Mouse (Mus musculus): Measurements from ENCODE around the gene Clint1. TPM values are rescaled to one million over a fixed set of nuclear protein-coding genes. Genes with fewer than 3 reads are reported as not detected.
A peak's percentile ranks its signal among the peaks of the same experiment; 100 is the strongest.

Clint1 gene
- polyA plus RNA-seq, 1 experiment from 2014 or later = 72.7 TPM

GRCm38 (mm10) chr11:45847548-45847947 lies 4.3 kb upstream of the Clint1 start:
- Histone ChIP-seq H3K27ac (ENCODE audit: low read depth) (no peak overlapping the region), H3K27me3 (ENCODE audit: insufficient read depth, low read length) (no peaks in the 10 kb centered on the region), H3K36me3 (ENCODE audit: insufficient read depth) (no peaks in the 10 kb centered on the region), H3K9ac (no peak overlapping the region), H3K4me3 (ENCODE audit: low read depth, low read length) (no peak overlapping the region), H3K4me1 (ENCODE audit: insufficient read depth) (no peaks in the 10 kb centered on the region), H3K4me2 (no peak overlapping the region), H3K9me3 (ENCODE audit: low read depth, low read length) (no peaks in the 10 kb centered on the region)
- 73% methylated on average over 7 of the region's 7 CpGs for WGBS
- TF ChIP-seq CTCF (IDR thresholded peaks at IDR 0.05; ENCODE audit: low read depth) = no peak
- no peak for ATAC-seq (ENCODE audit: insufficient read depth)
- no peak for DNase-seq

- Histone ChIP-seq H3K4me2 (no peak overlapping the region), H3K27me3 (ENCODE audit: insufficient read depth, low read length) (no peaks in the 10 kb centered on the region), H3K27ac (ENCODE audit: low read depth) (no peak overlapping the region), H3K9me3 (ENCODE audit: low read depth, low read length) (no peaks in the 10 kb centered on the region), H3K4me1 (ENCODE audit: insufficient read depth) (no peaks in the 10 kb centered on the region), H3K9ac (no peak overlapping the region), H3K36me3 (ENCODE audit: insufficient read depth) (no peaks in the 10 kb centered on the region), H3K4me3 (ENCODE audit: low read depth, low read length) (no peak overlapping the region)
- 85% methylated on average over 12 of the region's 12 CpGs for WGBS
- TF ChIP-seq CTCF (IDR thresholded peaks at IDR 0.05; ENCODE audit: low read depth) = no peak
- DNase-seq (no peak), ATAC-seq (ENCODE audit: insufficient read depth) (no peak)
Observed at GRCm38 (mm10) chr11:45848253-45848652, 3.6 kb upstream of the Clint1 start.

DNA sequence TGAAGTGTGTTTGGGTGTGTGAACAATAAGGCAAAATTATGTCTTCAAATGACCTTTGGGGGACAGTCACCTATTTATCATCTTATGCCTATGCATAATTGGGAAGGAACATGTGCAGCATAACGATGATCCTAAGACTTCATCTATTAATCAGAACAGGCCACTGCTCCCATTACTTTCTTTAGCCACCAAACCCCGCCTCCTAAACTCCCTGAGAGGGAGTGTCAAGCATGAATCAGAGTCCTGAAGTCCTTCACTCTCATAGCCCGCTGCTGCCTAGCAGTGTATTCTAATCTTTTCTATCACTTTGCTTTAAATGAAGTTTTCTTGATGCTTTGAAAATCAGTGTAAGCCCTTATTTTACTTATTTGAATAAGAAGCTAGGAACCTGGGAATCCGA lies 2.6 kb upstream of the Clint1 start:
- 0 out of 2 replicates have a peak, but pooled peaks cover 3% of the 10 kb centered on the region for H3K4me1 ChIP-seq (ENCODE audit: insufficient read depth)
- no peak overlapping the region for H3K4me3 ChIP-seq (ENCODE audit: low read depth, low read length)
- no peak for TF ChIP-seq CTCF (IDR thresholded peaks at IDR 0.05; ENCODE audit: low read depth)
- H3K4me2 ChIP-seq = no peak overlapping the region
- H3K36me3 ChIP-seq (ENCODE audit: insufficient read depth) = peaks cover 4% of the 10 kb centered on the region; the same call in 1 of the 2 replicates
- H3K9me3 ChIP-seq (ENCODE audit: low read depth, low read length) = no peaks in the 10 kb centered on the region
- no peak overlapping the region for H3K9ac ChIP-seq
- no peak for DNase-seq
- ATAC-seq (ENCODE audit: insufficient read depth) = no peak
- 75% methylated on average over 4 of the region's 4 CpGs for WGBS
- H3K27me3 ChIP-seq (ENCODE audit: insufficient read depth, low read length) = no peaks in the 10 kb centered on the region
- H3K27ac ChIP-seq (ENCODE audit: low read depth) = no peak overlapping the region

GRCm38 (mm10) chr11:45849859-45850258 lies 2.0 kb upstream of the Clint1 start:
- no peaks in the 10 kb centered on the region for H3K9me3 ChIP-seq (ENCODE audit: low read depth, low read length)
- no peaks in the 10 kb centered on the region for H3K27me3 ChIP-seq (ENCODE audit: insufficient read depth, low read length)
- H3K4me3 ChIP-seq (ENCODE audit: low read depth, low read length) = no peak overlapping the region
- no peak for ATAC-seq (ENCODE audit: insufficient read depth)
- H3K36me3 ChIP-seq (ENCODE audit: insufficient read depth) = peaks cover 10% of the 10 kb centered on the region; the same call in 1 of the 2 replicates
- no peak for TF ChIP-seq CTCF (IDR thresholded peaks at IDR 0.05; ENCODE audit: low read depth)
- H3K4me1 ChIP-seq (ENCODE audit: insufficient read depth) = peaks cover 3% of the 10 kb centered on the region; the same call in 1 of the 2 replicates
- 35% methylated on average over 3 of the region's 3 CpGs for WGBS
- H3K27ac ChIP-seq (ENCODE audit: low read depth) = no peak overlapping the region
- DNase-seq = no peak
- no peak overlapping the region for H3K4me2 ChIP-seq
- no peak overlapping the region for H3K9ac ChIP-seq

GRCm38 (mm10) chr11:45850317-45850716 lies 1.5 kb upstream of the Clint1 start:
- Histone ChIP-seq H3K27me3 (ENCODE audit: insufficient read depth, low read length) (no peaks in the 10 kb centered on the region), H3K27ac (ENCODE audit: low read depth) (no peak overlapping the region), H3K36me3 (ENCODE audit: insufficient read depth) (peaks cover 11% of the 10 kb centered on the region; the same call in 1 of the 2 replicates), H3K4me2 (no peak overlapping the region), H3K9ac (no peak overlapping the region), H3K9me3 (ENCODE audit: low read depth, low read length) (no peaks in the 10 kb centered on the region), H3K4me3 (ENCODE audit: low read depth, low read length) (no peak overlapping the region), H3K4me1 (ENCODE audit: insufficient read depth) (peaks cover 3% of the 10 kb centered on the region; the same call in 1 of the 2 replicates)
- DNase-seq (no peak), ATAC-seq (ENCODE audit: insufficient read depth) (no peak)
- no peak for TF ChIP-seq CTCF (IDR thresholded peaks at IDR 0.05; ENCODE audit: low read depth)
- 38% methylated on average over 3 of the region's 3 CpGs for WGBS

DNA sequence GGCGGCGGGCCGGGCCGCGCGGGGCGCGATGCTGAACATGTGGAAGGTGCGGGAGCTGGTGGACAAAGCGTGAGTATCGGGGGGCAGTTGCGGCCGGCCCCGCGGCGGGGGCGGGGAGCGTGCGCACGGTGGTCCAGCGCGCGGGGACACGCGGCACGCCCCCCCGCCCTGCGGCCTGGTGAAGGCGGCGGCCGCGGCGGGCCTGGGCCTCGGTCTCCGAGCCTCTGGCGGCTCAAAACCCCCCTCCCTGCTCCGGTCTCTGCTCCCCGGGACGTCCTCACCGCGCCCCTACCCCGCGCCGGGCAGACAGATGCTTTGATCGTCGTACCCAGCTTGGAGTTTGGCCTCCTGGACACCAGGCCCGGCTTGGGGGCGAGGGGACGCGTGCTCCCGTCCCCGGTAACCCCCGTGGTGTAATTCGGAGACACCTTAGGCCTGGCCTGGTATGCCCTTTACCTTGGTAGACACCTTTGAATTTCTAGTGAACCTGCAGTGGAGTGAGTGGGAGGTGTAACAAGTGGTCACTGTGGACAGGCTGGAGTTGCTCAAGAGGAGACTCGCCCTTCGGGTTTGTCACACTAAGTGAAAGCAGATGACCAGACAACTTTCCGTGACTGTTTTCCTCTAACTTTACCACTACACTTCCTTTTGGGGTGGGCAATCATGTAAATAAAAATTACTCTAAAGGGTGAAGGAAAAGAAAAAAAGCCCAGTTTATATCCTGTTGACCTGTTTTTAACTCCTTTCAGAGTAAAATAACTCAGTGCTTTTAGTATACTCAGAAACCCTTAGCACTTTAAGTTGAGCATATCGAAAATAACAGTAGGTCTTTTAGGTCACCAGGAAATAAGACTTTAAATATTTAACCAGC lies 508 bp downstream of the Clint1 start:
- DNase-seq (peak; percentile 38), ATAC-seq (ENCODE audit: insufficient read depth) (peak; percentile 78)
- WGBS = under 1% methylated on average over 40 of the region's 58 CpGs

DNA sequence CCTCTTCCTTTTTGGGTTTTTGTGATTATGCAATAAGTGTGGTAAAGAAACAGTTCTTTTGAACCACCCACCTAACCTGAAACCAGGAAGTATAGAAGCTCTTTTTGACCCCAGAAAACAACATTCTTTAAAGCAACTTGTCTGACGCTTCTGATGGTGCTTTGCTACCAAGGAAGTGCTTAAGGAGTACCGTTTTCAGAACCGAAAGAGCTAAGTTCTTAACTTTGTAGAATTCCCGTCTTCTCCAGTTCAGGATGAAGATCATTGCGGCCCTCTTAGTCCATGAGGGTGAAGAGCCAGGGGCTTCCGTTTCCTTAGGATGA lies 1.1 kb downstream of the Clint1 start:
- peaks cover 3% of the 10 kb centered on the region; the same call in 1 of the 2 replicates for H3K4me1 ChIP-seq (ENCODE audit: insufficient read depth)
- ATAC-seq (ENCODE audit: insufficient read depth) = no peak
- DNase-seq = peak; percentile 21
- no peaks in the 10 kb centered on the region for H3K9me3 ChIP-seq (ENCODE audit: low read depth, low read length)
- peaks cover 11% of the 10 kb centered on the region; the same call in 1 of the 2 replicates for H3K36me3 ChIP-seq (ENCODE audit: insufficient read depth)
- H3K27me3 ChIP-seq (ENCODE audit: insufficient read depth, low read length) = no peaks in the 10 kb centered on the region
- 29% methylated on average over 6 of the region's 6 CpGs for WGBS
- no peak for TF ChIP-seq CTCF (IDR thresholded peaks at IDR 0.05; ENCODE audit: low read depth)
- H3K27ac ChIP-seq (ENCODE audit: low read depth) = peak overlapping the region; percentile 34; the same call in 1 of the 2 replicates
- peak overlapping the region; percentile 96 for H3K9ac ChIP-seq
- peak overlapping the region; percentile 59 for H3K4me2 ChIP-seq
- H3K4me3 ChIP-seq (ENCODE audit: low read depth, low read length) = peak overlapping the region; percentile 96

More for the DNA sequence above, 508 bp downstream of the Clint1 start:
- peaks cover 11% of the 10 kb centered on the region; the same call in 1 of the 2 replicates for H3K36me3 ChIP-seq (ENCODE audit: insufficient read depth)
- peak overlapping the region; percentile 96 for H3K4me3 ChIP-seq (ENCODE audit: low read depth, low read length)
- peak overlapping the region; percentile 86 for H3K27ac ChIP-seq (ENCODE audit: low read depth)
- peak overlapping the region; percentile 59 for H3K4me2 ChIP-seq
- H3K27me3 ChIP-seq (ENCODE audit: insufficient read depth, low read length) = no peaks in the 10 kb centered on the region
- H3K9me3 ChIP-seq (ENCODE audit: low read depth, low read length) = no peaks in the 10 kb centered on the region
- H3K9ac ChIP-seq = peak overlapping the region; percentile 96
- no peak for TF ChIP-seq CTCF (IDR thresholded peaks at IDR 0.05; ENCODE audit: low read depth)
- H3K4me1 ChIP-seq (ENCODE audit: insufficient read depth) = peaks cover 3% of the 10 kb centered on the region; the same call in 1 of the 2 replicates

Data from lung, embryonic 14.5 days (tissue).